Mouse (Mus musculus) heart, postnatal 0 days (tissue): ENCODE data around the gene Ubfd1. TPM values are rescaled to one million over a fixed set of nuclear protein-coding genes. Genes with fewer than 3 reads are reported as not detected.

Experiments used
- ATAC-seq: fragments of 200-750 bp; cut with Nextera tagmentation; 2 replicates; pipeline ENCODE4 v1.8.0; 2017; ENCODE audit warnings: low read depth, moderate number of reproducible peaks, moderate library complexity; ENCODE audit not compliant: insufficient read depth
- DNase-seq: peaks from one replicate; pipeline ENCODE4 v3.0.0-alpha.2; 2016; ENCODE audit warnings: low spot score
- H3K27ac ChIP-seq: fragments of 300-500 bp; sonication (generic); 2 replicates; pipeline ENCODE4 v1.5.1; 2014; ENCODE audit warnings: low read depth, mild to moderate bottlenecking
- H3K27me3 ChIP-seq: fragments of 300-500 bp; sonication (generic); 2 replicates; pipeline ENCODE4 v1.6.1; 2014; ENCODE audit warnings: low read length, mixed read lengths; ENCODE audit not compliant: control insufficient read depth, insufficient read depth
- H3K36me3 ChIP-seq: fragments of 300-500 bp; sonication (generic); replicated peaks from 2 replicates; pipeline ENCODE4 v1.6.1; 2014; ENCODE audit warnings: low read length, mixed read lengths; ENCODE audit not compliant: control insufficient read depth, insufficient read depth
- H3K4me1 ChIP-seq: fragments of 300-500 bp; sonication (generic); 2 replicates; pipeline ENCODE4 v1.6.1; 2014; ENCODE audit warnings: antibody characterized with exemption; ENCODE audit not compliant: control insufficient read depth, insufficient read depth
- H3K4me2 ChIP-seq: fragments of 300-500 bp; sonication (generic); 2 replicates; pipeline ENCODE4 v1.6.1; 2014; ENCODE audit warnings: low read depth, mild to moderate bottlenecking, low read length, moderate library complexity
- H3K4me3 ChIP-seq: fragments of 300-500 bp; sonication (generic); 2 replicates; pipeline ENCODE4 v1.5.1; 2014; ENCODE audit warnings: low read depth, low read length
- H3K9ac ChIP-seq: fragments of 300-500 bp; sonication (generic); replicated peaks from 2 replicates; pipeline ENCODE4 v1.6.1; 2014; ENCODE audit warnings: low read depth, low read length, mixed read lengths
- H3K9me3 ChIP-seq: fragments of 300-500 bp; sonication (generic); replicated peaks from 2 replicates; pipeline ENCODE4 v1.6.1; 2016; ENCODE audit warnings: low read length; ENCODE audit not compliant: control insufficient read depth
- CTCF ChIP-seq: IDR thresholded peaks from 2 replicates; pipeline ENCODE4 v1.5.1; 2016; ENCODE audit warnings: antibody characterized with exemption, control low read depth, low read depth
- EP300 ChIP-seq: IDR thresholded peaks from 2 replicates; pipeline ENCODE4 v1.6.1; 2016; ENCODE audit warnings: antibody characterized with exemption, low read depth
- WGBS: fragments of 180-500 bp; shearing (Covaris S2); extraction: QIAGEN DNeasy Blood & Tissue Kit; methylation state at CpG from one replicate; pipeline ENCODE4 v1.1.7; 2014; 5-methylcytosine and 5-hydroxymethylcytosine counted together
- polyA plus RNA-seq: library from polyadenylated mRNA; unstranded; fragments of >200 nt; fragmentation: Nextera tagmentation; extraction: Ambion mirVana; gene quantifications from 2 replicates; pipeline ENCODE4 v1.2.1, GENCODE M21; 2015
- total RNA-seq: library from RNA; depleted of rRNA; stranded (reverse); fragments of >200 nt; gene quantifications from 2 replicates; pipeline ENCODE4 v1.2.3, GENCODE M21; 2014; ENCODE audit warnings: low replicate concordance

Ubfd1 gene
- total and polyA plus RNA-seq, 2 experiments from 2014 or later = 22.6 to 65.5 TPM

- H3K4me1 ChIP-seq = peaks cover 22% of the 10 kb centered on the region
- H3K27me3 ChIP-seq = no peaks in the 10 kb centered on the region
- 12% methylated on average over 31 of the region's 31 CpGs for WGBS
- ATAC-seq (no peak; the same call in 1 of the 2 replicates), DNase-seq (no peak)
- H3K4me2 ChIP-seq = peak overlapping the region; percentile 91
- no peaks in the 10 kb centered on the region for H3K9me3 ChIP-seq
- TF ChIP-seq EP300 = no peak
- no peak for TF ChIP-seq CTCF
- H3K27ac ChIP-seq = peak overlapping the region; percentile 93
- H3K9ac ChIP-seq = peak overlapping the region; percentile 96
- H3K4me3 ChIP-seq = peak overlapping the region; percentile 95
- H3K36me3 ChIP-seq = peaks cover 33% of the 10 kb centered on the region
These were observed 652 bp upstream of the Ubfd1 start for GRCm38 (mm10) chr7:122066102-122066944.

- Histone ChIP-seq H3K4me3 (peak overlapping the region; percentile 95), H3K9me3 (no peaks in the 10 kb centered on the region), H3K4me1 (peaks cover 22% of the 10 kb centered on the region), H3K27me3 (no peaks in the 10 kb centered on the region), H3K9ac (peak overlapping the region; percentile 96), H3K27ac (peak overlapping the region; percentile 93), H3K4me2 (peak overlapping the region; percentile 91), H3K36me3 (peaks cover 33% of the 10 kb centered on the region)
- ATAC-seq (0 out of 2 replicates have a peak, but pooled peaks have one; percentile 0), DNase-seq (peak; percentile 50)
- no peak for TF ChIP-seq EP300
- peak; percentile 38 for TF ChIP-seq CTCF
- 2% methylated on average over 58 of the region's 58 CpGs for WGBS
These were observed 774 bp downstream of the Ubfd1 start for GRCm38 (mm10) chr7:122067517-122068381.

DNA sequence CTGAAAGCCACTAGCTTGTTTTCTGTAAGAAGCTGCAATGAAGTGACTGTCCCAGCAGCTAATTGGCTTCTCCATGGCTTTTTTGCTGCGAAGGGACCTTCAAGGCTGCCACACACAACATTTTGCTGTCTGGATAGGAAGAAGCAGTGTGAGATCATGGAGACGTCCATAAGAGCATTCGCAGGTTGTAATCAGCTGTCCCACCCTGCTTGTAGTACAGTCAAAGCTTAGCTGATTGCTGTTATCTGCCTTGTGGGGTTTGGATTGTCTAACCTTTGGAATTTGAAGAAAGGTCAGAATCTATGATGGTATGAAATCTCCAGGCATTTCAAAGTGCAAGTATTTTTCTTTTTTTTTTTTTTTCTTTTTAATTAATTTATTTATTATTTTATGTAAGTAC is 7.4 kb downstream of the Ubfd1 start:
- Histone ChIP-seq H3K4me2 (no peak overlapping the region), H3K4me1 (no peaks in the 10 kb centered on the region), H3K27me3 (no peaks in the 10 kb centered on the region), H3K36me3 (peaks cover 87% of the 10 kb centered on the region), H3K27ac (no peak overlapping the region), H3K4me3 (no peak overlapping the region), H3K9me3 (no peaks in the 10 kb centered on the region), H3K9ac (no peak overlapping the region)
- no peak for DNase-seq
- ATAC-seq = no peak
- no peak for TF ChIP-seq EP300
- no peak for TF ChIP-seq CTCF
- 72% methylated on average over 3 of the region's 3 CpGs for WGBS

DNA sequence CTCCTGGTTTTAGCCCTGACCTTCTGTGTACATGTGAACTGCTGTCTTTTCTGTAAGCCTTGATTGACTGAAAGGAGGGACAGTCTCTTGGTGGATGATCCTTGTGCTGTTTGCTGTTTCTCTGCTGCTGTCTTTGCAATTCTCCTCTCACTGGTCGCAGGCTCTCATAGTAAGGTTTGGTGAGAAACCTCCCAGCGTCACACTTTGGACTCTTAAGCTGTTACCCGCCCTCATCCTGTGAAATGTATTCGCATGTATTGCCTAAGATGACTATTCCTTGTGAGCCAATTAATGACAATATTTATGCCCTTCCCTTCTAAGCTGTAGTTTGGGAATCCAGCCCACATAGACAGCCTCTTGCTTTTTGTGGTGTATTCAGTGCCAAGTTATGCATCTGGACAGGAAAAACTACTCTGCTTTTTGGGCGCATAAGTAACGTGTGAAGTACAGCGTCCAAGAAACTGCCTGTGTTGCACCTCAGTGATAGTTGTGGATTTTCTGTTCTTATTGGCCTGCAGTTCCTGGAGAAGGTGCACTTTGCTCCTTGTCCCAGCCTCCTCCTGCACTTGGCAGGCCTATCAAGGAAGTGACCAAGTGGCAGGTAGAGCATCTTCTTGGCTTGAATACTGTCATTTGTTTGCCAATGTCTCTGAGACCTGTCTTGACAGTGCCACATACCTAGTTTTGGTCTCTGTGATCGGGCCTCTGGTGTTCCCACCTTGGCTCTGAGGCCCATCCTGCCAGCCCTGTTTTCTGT is 13.0 kb downstream of the Ubfd1 start:
- ATAC-seq = no peak
- Histone ChIP-seq H3K4me2 (no peak overlapping the region), H3K4me3 (no peak overlapping the region), H3K9ac (no peak overlapping the region), H3K36me3 (peaks cover 77% of the 10 kb centered on the region), H3K27me3 (no peaks in the 10 kb centered on the region), H3K9me3 (no peaks in the 10 kb centered on the region), H3K4me1 (no peaks in the 10 kb centered on the region), H3K27ac (no peak overlapping the region)
- 91% methylated on average over 8 of the region's 8 CpGs for WGBS
- no peak for DNase-seq
- TF ChIP-seq CTCF = no peak
- TF ChIP-seq EP300 = no peak

- H3K4me3 ChIP-seq = no peak overlapping the region
- H3K4me2 ChIP-seq = no peak overlapping the region
- DNase-seq (no peak), ATAC-seq (no peak)
- no peak overlapping the region for H3K27ac ChIP-seq
- H3K36me3 ChIP-seq = peaks cover 73% of the 10 kb centered on the region
- H3K27me3 ChIP-seq = no peaks in the 10 kb centered on the region
- no peaks in the 10 kb centered on the region for H3K9me3 ChIP-seq
- WGBS = 96% methylated on average over 1 of the region's 1 CpGs
- no peaks in the 10 kb centered on the region for H3K4me1 ChIP-seq
- H3K9ac ChIP-seq = no peak overlapping the region
- no peak for TF ChIP-seq EP300
- no peak for TF ChIP-seq CTCF
These were observed 14.1 kb downstream of the Ubfd1 start for GRCm38 (mm10) chr7:122081071-122081470.
